Mouse (Mus musculus) bone marrow macrophage, adult 2 months (primary cell): ENCODE data around the gene Jmjd1c.

Experiments used
- CTCF ChIP-seq: IDR thresholded peaks from 2 replicates; pipeline ENCODE4 v1.5.1; 2012; ENCODE audit warnings: low read depth, mild to moderate bottlenecking, low read length, moderate library complexity
- POLR2A ChIP-seq: IDR thresholded peaks from 2 replicates; pipeline ENCODE4 v1.6.1; 2012; ENCODE audit warnings: mild to moderate bottlenecking, low read depth, low read length, borderline replicate concordance

DNA sequence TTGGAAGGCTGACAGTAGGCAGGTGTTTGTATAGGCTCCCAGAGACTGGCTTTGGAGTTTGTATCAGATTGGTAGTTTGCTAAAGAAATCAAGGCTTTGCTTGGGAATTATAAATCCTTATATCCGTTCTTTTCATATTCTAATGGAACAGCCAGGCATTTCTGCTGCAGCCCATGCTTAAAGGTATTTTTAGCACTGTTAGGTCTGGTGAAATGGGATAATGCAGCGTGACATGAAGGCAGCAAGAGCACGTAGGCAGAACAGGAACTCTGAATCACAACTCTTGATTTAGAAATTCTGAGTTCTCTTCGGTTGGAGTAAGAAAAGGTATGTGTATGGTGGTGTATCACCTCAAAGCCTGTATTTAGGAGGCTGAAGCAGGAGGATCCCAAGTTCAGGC lies 28.2 kb downstream of the Jmjd1c start:
- TF ChIP-seq POLR2A (no peak), CTCF (no peak)
